Mouse (Mus musculus): ENCODE measurements around the gene Gadd45g. TPM values are rescaled to one million over a fixed set of nuclear protein-coding genes. Genes with fewer than 3 reads are reported as not detected.

Gene Gadd45g
- polyA plus RNA-seq, 1 experiment from 2014 or later, result 169 TPM

DNA sequence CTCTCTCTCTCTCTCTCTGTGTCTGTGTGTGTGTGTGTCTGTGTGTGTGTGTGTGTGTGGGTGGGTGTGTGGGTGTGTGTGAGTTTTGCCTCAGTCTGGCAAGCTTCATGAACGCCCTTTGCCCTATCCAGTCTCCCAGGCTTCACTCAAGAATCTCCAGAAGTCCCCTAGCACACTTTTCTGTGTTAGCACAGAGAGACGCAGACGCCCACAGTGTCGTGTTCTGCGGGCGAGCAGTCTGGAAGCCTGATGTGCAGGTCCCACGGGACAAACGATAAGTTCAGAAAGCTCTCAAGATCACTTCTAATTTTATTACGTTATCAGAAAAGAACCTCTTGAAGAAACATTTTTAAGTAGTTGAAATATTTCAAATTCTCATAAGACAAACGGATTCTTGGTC lies 1.4 kb upstream of the Gadd45g start:
- 15% methylated on average over 10 of the region's 10 CpGs for WGBS
- Histone ChIP-seq H3K36me3 (ENCODE audit: control insufficient read depth, insufficient read depth, low read length) (no peaks in the 10 kb centered on the region), H3K27ac (ENCODE audit: low read depth, low read length) (peak overlapping the region; percentile 83; the same call in 1 of the 2 replicates), H3K4me1 (replicated peaks; ENCODE audit: control insufficient read depth, insufficient read depth, low read length) (peaks cover 30% of the 10 kb centered on the region), H3K9ac (ENCODE audit: low read length) (peak overlapping the region; percentile 54; the same call in 1 of the 2 replicates), H3K4me2 (ENCODE audit: low read depth, low read length, severe bottlenecking) (peak overlapping the region; percentile 83), H3K9me3 (ENCODE audit: control insufficient read depth, low read length) (no peaks in the 10 kb centered on the region), H3K4me3 (ENCODE audit: low read depth, low read length) (peak overlapping the region; percentile 54), H3K27me3 (ENCODE audit: control insufficient read depth, insufficient read depth, low read length) (peaks cover 41% of the 10 kb centered on the region)
- ATAC-seq (replicated peaks; ENCODE audit: low FRiP score), result no peak
- DNase-seq (ENCODE audit: low spot score), result peak; percentile 59

DNA sequence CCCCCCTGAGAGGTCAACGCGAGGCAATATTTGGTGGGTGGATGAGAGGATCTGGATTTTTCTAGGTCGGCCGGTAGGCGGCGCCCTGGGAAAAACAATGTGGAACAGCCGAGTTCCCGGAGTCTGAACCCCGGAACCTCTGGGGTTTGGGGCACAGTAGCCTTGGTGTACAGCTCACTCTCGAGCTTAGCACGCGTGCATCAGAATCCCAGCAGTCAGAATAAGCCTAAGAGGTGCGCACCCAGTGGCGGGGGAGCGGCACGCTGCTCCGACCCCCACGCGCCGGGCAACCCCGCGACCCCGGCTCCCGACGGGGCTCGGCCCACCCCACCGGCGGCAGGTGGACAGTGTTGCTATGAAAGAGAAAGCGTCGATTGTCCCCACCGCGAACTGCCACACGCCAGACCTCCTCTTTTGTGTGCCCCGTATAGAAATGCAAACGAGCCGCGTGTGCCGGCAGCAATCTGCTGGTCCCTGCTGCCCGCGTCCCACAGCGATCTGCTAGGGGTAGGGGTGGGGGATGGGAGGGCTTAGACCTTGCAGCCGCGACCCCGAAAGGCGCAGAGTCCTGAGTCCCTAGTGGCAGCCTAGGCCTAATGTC lies 787 bp upstream of the Gadd45g start:
- under 1% methylated on average over 45 of the region's 45 CpGs for WGBS
- H3K4me2 ChIP-seq (ENCODE audit: low read depth, low read length, severe bottlenecking), result peak overlapping the region; percentile 83

DNA sequence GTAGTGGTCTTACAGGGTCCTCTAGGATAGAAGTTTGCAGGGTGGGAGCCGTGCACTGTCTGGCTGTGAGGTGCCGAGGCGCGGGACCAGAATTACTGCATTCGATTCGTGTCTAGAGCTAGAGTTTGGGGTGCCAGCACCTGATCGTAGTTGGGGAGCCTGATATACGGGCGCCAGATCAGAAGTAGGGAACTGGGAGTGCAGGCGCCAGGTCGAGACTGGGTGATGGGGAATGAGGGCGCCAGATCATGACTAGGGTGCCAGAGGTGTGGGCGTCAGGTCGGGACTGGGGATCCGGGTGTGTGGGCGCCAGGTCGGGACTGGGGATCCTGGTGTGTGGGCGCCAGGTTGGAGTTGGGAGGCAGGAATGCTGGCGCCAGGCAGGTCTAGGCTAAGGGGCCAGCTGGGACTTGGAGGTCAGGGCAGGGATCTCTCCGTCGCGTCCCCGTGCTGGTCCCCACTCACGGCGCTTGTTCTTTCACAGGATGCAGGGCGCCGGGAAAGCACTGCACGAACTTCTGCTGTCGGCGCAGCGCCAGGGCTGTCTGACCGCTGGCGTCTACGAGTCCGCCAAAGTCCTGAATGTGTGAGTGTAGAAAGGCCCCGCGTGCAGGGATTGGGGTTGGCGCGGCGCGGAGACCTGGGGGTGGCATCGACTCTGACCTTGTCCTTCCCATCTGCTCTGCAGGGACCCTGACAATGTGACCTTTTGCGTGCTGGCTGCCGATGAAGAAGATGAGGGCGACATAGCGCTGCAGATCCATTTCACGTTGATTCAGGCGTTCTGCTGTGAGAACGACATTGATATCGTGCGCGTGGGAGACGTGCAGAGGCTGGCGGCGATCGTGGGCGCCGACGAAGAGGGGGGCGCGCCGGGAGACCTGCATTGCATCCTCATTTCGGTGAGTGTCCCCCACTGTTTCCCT lies 653 bp downstream of the Gadd45g start:
- ATAC-seq (replicated peaks; ENCODE audit: low FRiP score) (peak; percentile 14; the same call in 1 of the 2 replicates), DNase-seq (ENCODE audit: low spot score) (peak; percentile 79)
- WGBS, result under 1% methylated on average over 63 of the region's 63 CpGs
- Histone ChIP-seq H3K4me1 (replicated peaks; ENCODE audit: control insufficient read depth, insufficient read depth, low read length) (peaks cover 25% of the 10 kb centered on the region), H3K27me3 (ENCODE audit: control insufficient read depth, insufficient read depth, low read length) (peaks cover 39% of the 10 kb centered on the region), H3K9ac (ENCODE audit: low read length) (peak overlapping the region; percentile 79), H3K9me3 (ENCODE audit: control insufficient read depth, low read length) (no peaks in the 10 kb centered on the region), H3K27ac (ENCODE audit: low read depth, low read length) (peak overlapping the region; percentile 85), H3K4me3 (ENCODE audit: low read depth, low read length) (peak overlapping the region; percentile 54), H3K4me2 (ENCODE audit: low read depth, low read length, severe bottlenecking) (peak overlapping the region; percentile 83), H3K36me3 (ENCODE audit: control insufficient read depth, insufficient read depth, low read length) (no peaks in the 10 kb centered on the region)

More for the DNA sequence above, 787 bp upstream of the Gadd45g start:
- peaks cover 30% of the 10 kb centered on the region for H3K4me1 ChIP-seq (replicated peaks; ENCODE audit: control insufficient read depth, insufficient read depth, low read length)
- no peaks in the 10 kb centered on the region for H3K9me3 ChIP-seq (ENCODE audit: control insufficient read depth, low read length)
- peak overlapping the region; percentile 83 for H3K27ac ChIP-seq (ENCODE audit: low read depth, low read length)
- H3K27me3 ChIP-seq (ENCODE audit: control insufficient read depth, insufficient read depth, low read length), result peaks cover 41% of the 10 kb centered on the region
- no peaks in the 10 kb centered on the region for H3K36me3 ChIP-seq (ENCODE audit: control insufficient read depth, insufficient read depth, low read length)
- ATAC-seq (replicated peaks; ENCODE audit: low FRiP score) (peak; percentile 77), DNase-seq (ENCODE audit: low spot score) (peak; percentile 94)
- H3K9ac ChIP-seq (ENCODE audit: low read length), result peak overlapping the region; percentile 54
- H3K4me3 ChIP-seq (ENCODE audit: low read depth, low read length), result peak overlapping the region; percentile 54

DNA sequence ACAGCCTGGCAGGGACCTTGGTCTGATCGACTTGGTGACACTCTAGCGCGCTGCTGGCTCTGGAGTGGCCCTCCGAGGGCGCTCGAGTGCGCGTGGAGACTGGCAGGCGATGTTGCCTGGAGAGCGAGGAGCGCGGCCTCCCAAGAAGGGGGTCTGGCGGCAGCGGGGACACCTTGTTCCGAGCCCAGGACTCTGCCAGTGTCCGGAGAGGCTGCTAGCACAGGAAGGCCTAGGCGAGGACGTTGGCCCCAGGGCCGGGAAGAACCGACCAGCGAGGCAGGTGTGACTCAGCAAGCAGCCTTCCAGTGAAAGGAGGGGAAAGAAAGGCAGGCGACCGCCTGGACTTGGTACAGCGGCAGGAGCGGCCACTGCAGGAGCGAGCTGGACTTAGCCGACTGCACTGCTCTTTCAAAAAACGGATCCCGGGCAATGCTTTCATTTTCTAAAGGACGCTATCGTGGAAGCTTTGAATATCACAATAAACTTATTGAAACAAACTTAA lies 1.6 kb downstream of the Gadd45g start:
- Histone ChIP-seq H3K27me3 (ENCODE audit: control insufficient read depth, insufficient read depth, low read length) (peaks cover 37% of the 10 kb centered on the region), H3K4me1 (replicated peaks; ENCODE audit: control insufficient read depth, insufficient read depth, low read length) (peaks cover 16% of the 10 kb centered on the region), H3K36me3 (ENCODE audit: control insufficient read depth, insufficient read depth, low read length) (no peaks in the 10 kb centered on the region), H3K4me2 (ENCODE audit: low read depth, low read length, severe bottlenecking) (peak overlapping the region; percentile 83), H3K9ac (ENCODE audit: low read length) (peak overlapping the region; percentile 79), H3K27ac (ENCODE audit: low read depth, low read length) (peak overlapping the region; percentile 85), H3K9me3 (ENCODE audit: control insufficient read depth, low read length) (no peaks in the 10 kb centered on the region), H3K4me3 (ENCODE audit: low read depth, low read length) (peak overlapping the region; percentile 54)
- under 1% methylated on average over 31 of the region's 31 CpGs for WGBS
- ATAC-seq (replicated peaks; ENCODE audit: low FRiP score) (no peak; the same call in 1 of the 2 replicates), DNase-seq (ENCODE audit: low spot score) (peak; percentile 90)

DNA sequence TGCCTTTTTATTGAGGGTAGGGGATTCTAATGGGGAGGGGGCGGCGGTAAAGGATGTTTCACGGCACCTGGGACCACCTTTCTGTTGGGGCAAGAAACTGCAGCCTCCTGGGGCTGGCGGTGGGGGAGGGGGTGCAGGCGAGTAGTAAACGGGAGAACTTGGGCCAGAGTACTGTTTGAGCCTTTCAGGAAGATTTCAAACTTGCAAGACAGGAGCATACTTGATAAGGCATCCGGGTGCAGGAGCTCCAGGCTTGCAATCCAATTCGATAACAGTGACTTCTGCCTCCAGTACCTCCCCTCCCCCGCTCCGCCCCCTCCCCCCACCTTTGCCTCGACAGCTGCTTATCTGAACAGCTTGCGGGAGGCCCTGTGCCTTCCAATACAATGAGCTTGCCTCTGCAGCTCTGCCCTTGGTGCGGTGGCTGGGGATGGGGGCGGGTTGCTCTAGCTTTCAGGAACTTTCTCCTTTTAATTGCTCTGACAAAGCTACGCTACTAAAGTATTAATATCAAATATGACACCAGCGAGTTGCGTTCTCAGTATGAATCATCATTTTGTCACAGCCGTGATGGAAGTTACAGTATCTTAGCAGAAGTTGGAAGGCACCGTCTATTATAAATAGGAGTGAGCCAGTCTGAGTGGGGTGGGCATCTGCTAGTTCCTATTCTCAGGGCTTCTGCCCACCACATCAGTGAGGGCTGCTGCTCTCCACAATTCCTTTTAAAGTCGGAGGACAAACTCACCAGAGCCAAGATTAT lies 2.2 kb downstream of the Gadd45g start:
- Histone ChIP-seq H3K27me3 (ENCODE audit: control insufficient read depth, insufficient read depth, low read length) (peaks cover 30% of the 10 kb centered on the region), H3K4me1 (replicated peaks; ENCODE audit: control insufficient read depth, insufficient read depth, low read length) (peaks cover 16% of the 10 kb centered on the region), H3K9me3 (ENCODE audit: control insufficient read depth, low read length) (no peaks in the 10 kb centered on the region), H3K4me3 (ENCODE audit: low read depth, low read length) (peak overlapping the region; percentile 54), H3K9ac (ENCODE audit: low read length) (peak overlapping the region; percentile 79), H3K27ac (ENCODE audit: low read depth, low read length) (peak overlapping the region; percentile 85), H3K4me2 (ENCODE audit: low read depth, low read length, severe bottlenecking) (peak overlapping the region; percentile 83), H3K36me3 (ENCODE audit: control insufficient read depth, insufficient read depth, low read length) (no peaks in the 10 kb centered on the region)
- under 1% methylated on average over 19 of the region's 20 CpGs for WGBS
- ATAC-seq (replicated peaks; ENCODE audit: low FRiP score), result peak; percentile 42
- peak; percentile 83 for DNase-seq (ENCODE audit: low spot score)

DNA sequence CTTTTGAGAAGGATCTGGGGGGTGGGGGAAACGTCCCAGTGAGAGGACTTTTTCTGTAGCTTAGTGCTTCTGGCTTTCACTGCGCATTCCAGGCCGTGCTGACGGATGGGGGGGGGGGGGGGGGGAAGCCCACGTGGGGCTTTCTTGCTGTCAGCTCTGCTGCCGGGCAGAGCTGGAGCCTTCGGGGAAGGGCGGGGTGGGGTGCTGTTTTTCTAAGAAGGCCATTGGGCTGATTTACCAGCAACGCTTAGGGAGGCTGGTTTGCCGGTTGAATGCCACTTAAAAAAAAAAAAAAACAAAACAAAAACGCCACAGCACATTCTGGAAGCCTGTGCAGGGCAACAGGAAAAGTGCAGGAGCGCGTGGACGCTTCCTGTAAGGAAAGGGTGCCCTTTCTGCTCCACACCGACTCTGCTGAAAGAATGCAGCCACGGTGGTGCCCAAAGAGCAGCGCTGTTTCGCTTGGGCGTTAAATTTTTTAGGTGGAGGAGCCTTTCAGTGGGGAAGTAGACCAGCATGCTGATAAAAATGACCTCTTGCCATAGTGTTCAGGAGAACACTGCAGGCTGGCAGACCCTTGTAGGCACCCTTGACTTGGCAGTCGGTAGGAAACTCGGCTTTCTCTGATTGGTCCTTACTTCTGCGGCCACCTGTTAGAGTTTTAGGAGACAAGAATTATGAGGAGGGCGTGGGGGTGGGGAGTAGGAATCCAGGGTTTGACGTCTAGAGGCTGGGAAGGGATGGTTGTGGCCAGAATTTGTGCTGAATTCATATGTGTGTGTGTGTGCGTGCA lies 3.0 kb downstream of the Gadd45g start:
- Histone ChIP-seq H3K27me3 (ENCODE audit: control insufficient read depth, insufficient read depth, low read length) (peaks cover 29% of the 10 kb centered on the region), H3K27ac (ENCODE audit: low read depth, low read length) (peak overlapping the region; percentile 85), H3K4me2 (ENCODE audit: low read depth, low read length, severe bottlenecking) (peak overlapping the region; percentile 83), H3K36me3 (ENCODE audit: control insufficient read depth, insufficient read depth, low read length) (no peaks in the 10 kb centered on the region), H3K9me3 (ENCODE audit: control insufficient read depth, low read length) (no peaks in the 10 kb centered on the region), H3K9ac (ENCODE audit: low read length) (peak overlapping the region; percentile 79), H3K4me1 (replicated peaks; ENCODE audit: control insufficient read depth, insufficient read depth, low read length) (peaks cover 16% of the 10 kb centered on the region), H3K4me3 (ENCODE audit: low read depth, low read length) (peak overlapping the region; percentile 54)
- DNase-seq (ENCODE audit: low spot score) (peak; percentile 83), ATAC-seq (replicated peaks; ENCODE audit: low FRiP score) (0 out of 2 replicates have a peak, but pooled peaks have one; percentile 6)
- WGBS, result 5% methylated on average over 24 of the region's 25 CpGs

DNA sequence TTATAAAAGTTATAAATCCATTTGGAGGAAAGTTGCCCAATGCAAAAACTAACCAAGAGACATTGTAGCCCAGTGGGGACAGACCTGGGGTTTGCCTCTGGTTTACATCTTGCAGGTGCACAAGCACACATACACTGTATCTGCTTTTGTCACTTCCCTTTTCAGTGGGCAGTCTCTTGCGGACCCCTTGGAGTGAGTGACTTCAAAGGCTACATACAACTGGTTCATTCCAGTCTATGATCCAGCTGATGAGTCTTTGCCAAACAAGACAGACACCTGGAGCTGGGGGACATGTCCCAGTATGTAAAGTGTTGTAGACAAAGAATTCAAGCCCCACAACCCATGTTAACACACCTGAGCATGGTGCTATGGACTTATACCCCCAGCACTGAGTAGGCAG lies 4.1 kb downstream of the Gadd45g start:
- no peak overlapping the region for H3K4me3 ChIP-seq (ENCODE audit: low read depth, low read length)
- no peaks in the 10 kb centered on the region for H3K9me3 ChIP-seq (ENCODE audit: control insufficient read depth, low read length)
- no peaks in the 10 kb centered on the region for H3K36me3 ChIP-seq (ENCODE audit: control insufficient read depth, insufficient read depth, low read length)
- H3K4me1 ChIP-seq (replicated peaks; ENCODE audit: control insufficient read depth, insufficient read depth, low read length), result peaks cover 14% of the 10 kb centered on the region
- DNase-seq (ENCODE audit: low spot score) (no peak), ATAC-seq (replicated peaks; ENCODE audit: low FRiP score) (no peak)
- H3K9ac ChIP-seq (ENCODE audit: low read length), result no peak overlapping the region
- no peak overlapping the region for H3K4me2 ChIP-seq (ENCODE audit: low read depth, low read length, severe bottlenecking)
- 58% methylated on average over 1 of the region's 1 CpGs for WGBS
- no peak overlapping the region for H3K27ac ChIP-seq (ENCODE audit: low read depth, low read length)
- H3K27me3 ChIP-seq (ENCODE audit: control insufficient read depth, insufficient read depth, low read length), result peaks cover 31% of the 10 kb centered on the region
